Mouse (Mus musculus): ENCODE data around the gene Stk33. TPM values are rescaled to one million over a fixed set of nuclear protein-coding genes. Genes with fewer than 3 reads are reported as not detected.

Gene Stk33
- total RNA-seq (2021): not detected

DNA sequence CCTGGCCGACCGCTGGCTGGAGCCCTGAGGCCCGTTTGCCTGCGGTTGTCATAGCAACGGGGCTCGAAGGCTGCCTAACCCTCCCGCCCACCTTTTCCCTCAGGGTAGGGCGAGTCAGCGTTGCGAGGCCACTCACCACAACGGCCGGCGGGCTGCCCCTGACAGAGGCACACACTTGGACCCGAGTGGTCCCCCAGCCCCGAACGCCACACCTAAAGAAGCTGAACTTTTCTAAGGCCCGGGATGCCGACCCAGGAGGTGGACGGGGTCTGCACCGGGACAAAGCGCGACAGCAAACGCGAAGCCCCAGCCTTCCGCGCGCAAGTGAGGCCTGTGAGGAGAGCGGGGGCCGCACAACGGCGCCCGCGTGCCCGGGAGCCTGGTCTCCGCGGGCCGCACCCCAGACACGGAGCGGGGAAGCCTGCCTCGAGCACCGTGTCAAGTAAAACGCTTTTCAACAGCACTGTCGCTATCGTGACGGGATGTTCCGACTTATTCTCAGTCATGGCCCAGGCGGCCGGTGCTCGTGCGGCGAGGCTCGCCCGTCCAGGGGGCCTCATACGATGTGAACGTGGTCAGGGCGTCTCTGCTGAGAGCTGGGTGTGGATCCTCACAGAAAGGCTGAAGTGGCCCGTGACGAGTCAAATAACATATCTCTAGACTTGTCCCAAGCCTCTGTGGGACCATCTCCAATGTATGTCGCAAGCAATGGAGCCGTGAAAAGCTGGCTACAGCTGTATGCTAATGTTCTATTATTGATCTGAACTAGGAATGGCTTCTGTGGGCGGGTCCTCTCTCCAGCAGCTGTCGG, at the start of gene Stk33:
TSS of gene Stk33 (minus strand) at position 301 of the 811 bp plus-strand sequence.
- peak; percentile 24 for DNase-seq (ENCODE audit: low spot score)
- intact Hi-C loops (cut with DNase I): no loop called here

GRCm38 (mm10) chr7:109484221-109484620, 45.3 kb upstream of the Stk33 start:
- no peak for DNase-seq (ENCODE audit: low spot score)
- intact Hi-C loops (cut with DNase I): no loop called here

DNA sequence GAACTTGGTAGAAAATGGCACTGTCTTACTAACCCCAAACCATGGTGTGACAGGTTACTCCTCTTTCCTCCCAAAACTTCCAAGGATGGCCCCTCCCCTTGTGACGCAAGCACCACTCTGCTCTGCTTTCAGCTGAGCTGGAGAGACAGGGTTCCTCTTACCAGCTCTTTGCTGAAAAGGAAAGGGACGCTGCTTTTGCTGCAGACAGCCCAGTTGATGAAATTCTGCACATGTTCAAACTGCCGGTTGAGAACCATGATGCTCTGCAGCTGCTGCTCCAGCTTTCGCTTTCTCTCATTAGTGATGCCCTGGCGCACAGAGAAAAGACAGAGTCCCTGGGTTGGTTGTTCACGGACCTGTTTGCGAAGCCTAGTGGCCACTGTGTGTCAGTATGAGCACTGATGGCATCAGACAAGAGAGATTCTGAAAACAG, 41.9 kb upstream of the Stk33 start:
- intact Hi-C loops (cut with DNase I): no loop called here
- no peak for DNase-seq (ENCODE audit: low spot score)

DNA sequence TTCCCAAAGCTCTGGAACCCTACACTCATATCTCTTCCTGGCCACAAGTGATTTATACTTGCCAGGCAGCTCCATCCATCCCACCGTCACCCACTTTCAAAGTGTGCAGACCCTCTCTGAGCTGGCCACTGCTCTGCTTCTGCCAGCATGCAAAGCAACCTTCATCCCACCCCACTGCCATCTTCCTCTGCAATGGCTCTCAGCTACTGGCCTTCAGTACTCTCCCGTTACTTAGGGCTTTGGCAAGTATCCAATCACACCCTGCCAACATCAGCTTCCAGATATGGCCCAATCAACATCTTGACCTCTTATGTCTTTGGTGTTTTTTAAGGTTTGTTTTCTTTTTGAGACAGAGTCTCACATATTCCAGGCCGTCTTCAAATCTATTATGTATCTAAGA, 39.0 kb upstream of the Stk33 start:
- intact Hi-C loops (cut with DNase I): no loop called here
- no peak for DNase-seq (ENCODE audit: low spot score)

DNA sequence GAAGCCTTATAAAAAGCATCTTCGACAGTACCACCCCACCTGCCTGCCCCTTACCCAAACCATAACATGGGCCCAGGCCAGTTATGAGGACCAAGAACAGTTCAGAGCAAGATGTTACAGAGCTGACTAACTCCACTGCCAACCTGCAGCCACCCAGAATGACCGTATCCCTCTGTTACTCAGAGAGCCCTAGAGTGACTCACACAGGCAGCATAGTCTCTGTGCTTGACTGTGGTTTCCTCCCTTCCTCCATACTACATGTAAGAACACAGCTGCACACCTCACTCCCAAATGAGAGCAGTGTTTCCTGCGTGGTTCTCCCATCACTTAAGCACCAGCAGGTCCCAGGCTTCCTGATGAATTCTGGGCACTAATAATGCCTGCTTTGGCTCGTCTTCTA, 31.8 kb upstream of the Stk33 start:
- DNase-seq (ENCODE audit: low spot score): no peak
- intact Hi-C loops (cut with DNase I): no loop called here

GRCm38 (mm10) chr7:109468262-109468701, 29.4 kb upstream of the Stk33 start:
- DNase-seq (ENCODE audit: low spot score): no peak
- intact Hi-C loops (cut with DNase I): loop anchor here (2.0 kb wide), 1 partner anchor 51 kb away; the partner anchor contains the start of gene Rpl27a

GRCm38 (mm10) chr7:109467591-109467990, 28.7 kb upstream of the Stk33 start:
- DNase-seq (ENCODE audit: low spot score): no peak
- intact Hi-C loops (cut with DNase I): no loop called here

DNA sequence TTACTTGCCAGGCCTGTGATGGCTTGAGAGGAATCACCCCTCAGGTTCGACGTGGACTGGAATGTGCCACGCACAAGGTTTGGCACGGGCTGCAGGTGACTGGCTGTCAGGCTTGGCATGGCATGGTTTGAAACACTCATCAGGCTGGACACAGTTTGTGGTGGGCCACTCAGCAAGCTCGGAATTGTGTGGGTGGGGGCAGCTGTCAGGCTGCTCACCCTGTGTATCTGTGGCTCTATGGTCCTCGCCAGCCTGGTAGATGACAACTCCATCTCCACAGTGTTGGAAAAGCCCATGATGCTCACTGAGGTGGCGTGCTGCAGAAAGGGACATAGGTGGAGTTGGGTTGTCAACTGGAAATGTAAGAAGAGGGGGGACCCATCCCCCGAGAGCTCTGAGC, 21.8 kb upstream of the Stk33 start:
- intact Hi-C loops (cut with DNase I): no loop called here
- no peak for DNase-seq (ENCODE audit: low spot score)

- intact Hi-C loops (cut with DNase I): no loop called here
- no peak for DNase-seq (ENCODE audit: low spot score)
These were observed 17.7 kb upstream of the Stk33 start for GRCm38 (mm10) chr7:109456563-109456962.

DNA sequence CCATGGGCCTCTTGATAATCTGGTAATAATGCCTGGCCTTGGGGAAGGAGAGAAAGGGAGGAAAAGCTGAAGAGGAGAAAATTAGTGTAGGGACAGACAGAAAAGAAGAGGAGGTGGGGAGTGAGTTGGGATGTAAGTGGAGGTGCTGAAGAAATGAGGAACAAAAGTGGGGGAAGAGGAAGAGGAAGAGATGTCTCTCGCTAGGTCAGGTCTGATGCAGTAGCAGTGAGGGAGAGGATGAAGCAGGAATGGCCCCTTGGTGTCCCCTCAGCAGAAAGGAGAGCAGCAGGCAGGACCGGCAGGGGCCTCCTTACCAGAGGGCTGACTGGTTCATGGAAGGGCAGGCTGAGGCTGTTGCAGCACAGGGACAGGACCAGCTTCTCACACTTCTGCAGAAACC, 16.9 kb upstream of the Stk33 start:
- intact Hi-C loops (cut with DNase I): no loop called here
- no peak for DNase-seq (ENCODE audit: low spot score)

DNA sequence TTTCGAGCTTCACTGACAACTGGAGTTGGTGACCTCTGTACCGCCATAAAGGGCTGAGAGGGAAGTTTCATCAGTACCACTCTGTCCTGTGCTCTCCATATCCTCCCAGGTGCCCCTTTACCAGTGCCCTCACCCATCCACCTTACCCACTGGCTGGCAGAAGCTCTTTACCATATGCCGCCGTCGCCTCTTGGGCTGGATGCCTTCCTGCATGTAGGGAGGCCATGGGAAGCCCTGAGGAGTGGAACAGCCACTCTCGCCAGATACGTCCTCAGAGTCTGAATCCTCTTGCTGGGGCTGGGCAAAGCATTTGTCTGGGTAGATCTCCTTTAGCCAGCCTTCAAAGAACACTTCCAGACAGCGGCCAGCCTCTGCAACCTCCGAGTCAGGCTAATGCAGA, 16.0 kb upstream of the Stk33 start:
- DNase-seq (ENCODE audit: low spot score): no peak

DNA sequence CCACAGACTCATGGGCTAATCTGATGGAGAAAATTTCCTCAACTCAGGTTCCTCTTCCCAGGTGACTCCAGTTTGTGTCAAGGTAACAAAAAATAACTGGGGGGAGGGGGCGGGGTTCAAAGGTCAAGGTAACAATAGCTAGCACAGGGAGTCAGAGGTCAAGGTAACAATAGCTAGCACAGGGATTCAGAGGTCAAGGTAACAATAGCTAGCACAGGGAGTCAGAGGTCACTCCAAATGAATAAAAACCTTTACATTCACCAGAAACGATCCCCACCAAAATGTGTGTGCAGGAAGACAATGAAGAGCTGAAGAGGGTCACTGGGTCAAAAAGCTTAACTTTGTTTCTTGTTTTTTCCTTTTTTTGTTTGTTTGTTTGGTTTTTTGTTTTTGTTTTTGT, 9.2 kb upstream of the Stk33 start:
- intact Hi-C loops (cut with DNase I): no loop called here

More for the DNA sequence above, 16.0 kb upstream of the Stk33 start:
- intact Hi-C loops (cut with DNase I): no loop called here

DNA sequence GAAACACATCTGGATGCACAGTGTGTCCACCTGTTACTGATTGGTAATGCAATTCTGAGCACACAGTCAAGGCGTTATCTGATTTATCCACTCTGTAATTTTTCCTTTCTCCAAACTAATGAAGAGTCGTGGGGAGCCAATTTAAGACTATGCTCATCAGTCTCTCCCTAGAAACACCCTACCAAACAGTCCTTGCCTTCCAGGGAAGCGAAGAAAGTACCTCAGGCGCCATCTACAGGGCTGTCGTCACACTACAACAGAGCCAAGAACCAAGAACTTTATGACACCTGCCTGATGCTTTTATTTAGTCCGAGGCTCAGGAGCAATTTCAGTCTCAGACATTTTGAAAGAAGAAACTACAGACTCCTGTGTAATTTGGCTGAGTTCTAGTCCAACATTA, 6.1 kb upstream of the Stk33 start:
- intact Hi-C loops (cut with DNase I): no loop called here
- no peak for DNase-seq (ENCODE audit: low spot score)

More for the DNA sequence above, 9.2 kb upstream of the Stk33 start:
- no peak for DNase-seq (ENCODE audit: low spot score)

- DNase-seq (ENCODE audit: low spot score): no peak
- intact Hi-C loops (cut with DNase I): loop anchor here (5.0 kb wide), 1 partner anchor 75 kb away; the partner anchor contains the start of gene Rpl27a
These were observed 3.9 kb upstream of the Stk33 start for GRCm38 (mm10) chr7:109442739-109443138.

GRCm38 (mm10) chr7:109440697-109441269, 1.9 kb upstream of the Stk33 start:
- no peak for DNase-seq (ENCODE audit: low spot score)
- intact Hi-C loops (cut with DNase I): loop anchor here (5.0 kb wide), 1 partner anchor 77 kb away; the partner anchor contains the start of gene Rpl27a

GRCm38 (mm10) chr7:109424422-109425159, 14.3 kb downstream of the Stk33 start:
- DNase-seq (ENCODE audit: low spot score): no peak
- intact Hi-C loops (cut with DNase I): loop anchor here (1.0 to 5.0 kb wide), 4 partner anchors 194 to 326 kb away; no protein-coding TSS in a partner anchor

GRCm38 (mm10) chr7:109422803-109423202, 16.1 kb downstream of the Stk33 start:
- no peak for DNase-seq (ENCODE audit: low spot score)
- intact Hi-C loops (cut with DNase I): loop anchor here (5.0 kb wide), 1 partner anchor 206 kb away; no protein-coding TSS in a partner anchor

- no peak for DNase-seq (ENCODE audit: low spot score)
- intact Hi-C loops (cut with DNase I): no loop called here
These were observed 33.4 kb downstream of the Stk33 start for GRCm38 (mm10) chr7:109405491-109405890.

DNA sequence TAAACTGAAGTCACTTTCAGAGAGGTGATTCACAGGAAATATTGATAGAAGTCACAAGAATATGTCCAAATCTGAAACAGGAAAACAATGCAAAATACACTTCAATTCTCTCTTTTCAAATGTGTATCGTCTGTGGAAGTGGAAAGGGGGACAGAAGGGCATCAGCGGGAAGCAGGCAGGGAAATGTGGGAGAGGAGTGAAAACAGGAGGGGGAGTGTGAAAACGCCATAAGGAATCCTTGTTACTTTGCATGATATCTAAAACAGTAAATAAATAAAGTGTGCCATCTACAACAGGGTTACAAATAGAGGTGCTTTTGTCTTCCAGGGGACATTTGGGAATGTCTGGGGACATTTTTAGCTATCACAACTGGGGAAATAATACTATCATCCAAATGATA, 39.6 kb downstream of the Stk33 start:
- DNase-seq (ENCODE audit: low spot score): no peak
- intact Hi-C loops (cut with DNase I): no loop called here

GRCm38 (mm10) chr7:109381131-109381530, 57.8 kb downstream of the Stk33 start:
- no peak for DNase-seq (ENCODE audit: low spot score)

More at GRCm38 (mm10) chr7:109381131-109381530, 57.8 kb downstream of the Stk33 start:
- intact Hi-C loops (cut with DNase I): no loop called here

Measured in heart, postnatal 25 days (tissue).